Mouse (Mus musculus) lung, adult 2 months (tissue): Measurements from ENCODE around the gene Acyp1.

Source experiments
- CTCF ChIP-seq: fragments of 200-500 bp; IDR thresholded peaks from 2 replicates; pipeline ENCODE4 v1.5.1; 2011; ENCODE audit warnings: mild to moderate bottlenecking, low read length, control low read depth; ENCODE audit not compliant: insufficient read depth
- POLR2A ChIP-seq: fragments of 200-500 bp; IDR thresholded peaks from 2 replicates; pipeline ENCODE4 v1.6.1; 2011; ENCODE audit warnings: low read depth, mild to moderate bottlenecking, control low read depth, low read length, borderline replicate concordance; ENCODE audit errors: extremely low read depth

GRCm38 (mm10) chr12:85279396-85280080 lies 8.7 kb downstream of the Acyp1 start:
- TF ChIP-seq POLR2A (no peak), CTCF (no peak)
